Comparison of ENCODE assay signal across 10 mouse cellular contexts in genomic region chr14:22168795-22169568, GRCm38 (mm10).
A peak's percentile ranks its signal among the peaks of the same experiment; 100 is the strongest.
DNase-seq lines count a peak whose midpoint lies in the region; ATAC-seq and TF ChIP-seq lines count a peak whose summit lies in the region.
"Had no signal": no experiment of that assay in that cellular context is flagged by ENCODE, and none has a peak within 500 bp of the region (broad histone marks: within the 10 kb centered on the region; RNA-seq: fewer than 3 reads in every experiment).

No protein-coding gene starts in this region.

- ATAC-seq in forebrain, embryonic 12.5 days (ENCODE audit: low FRiP score), result peak; percentile 44; the same call in 1 of the 2 replicates
- ATAC-seq in forebrain, postnatal 0 days, result no peak
- no peak for ATAC-seq in liver, embryonic 11.5 days (replicated peaks; ENCODE audit: low FRiP score)

- peaks cover 53% of the 10 kb centered on the region for H3K27me3 ChIP-seq in forebrain, embryonic 12.5 days
- H3K27me3 ChIP-seq in forebrain, postnatal 0 days (ENCODE audit: insufficient read depth, low read length), result peaks cover 10% of the 10 kb centered on the region
- peaks cover 11% of the 10 kb centered on the region; the same call in 1 of the 2 replicates for H3K27me3 ChIP-seq in liver, embryonic 11.5 days (replicated peaks; ENCODE audit: control insufficient read depth, insufficient read depth, low read length)
- peaks cover 17% of the 10 kb centered on the region for H3K27me3 ChIP-seq in hindbrain, embryonic 10.5 days (ENCODE audit: insufficient read depth, poor library complexity, severe bottlenecking)
- H3K27me3 ChIP-seq: embryonic facial prominence, embryonic 15.5 days had no signal

- H3K27ac ChIP-seq in forebrain, embryonic 12.5 days, result no peak overlapping the region
- H3K27ac ChIP-seq in forebrain, postnatal 0 days (ENCODE audit: low read depth, low read length), result no peak overlapping the region
- no peak overlapping the region for H3K27ac ChIP-seq in liver, embryonic 11.5 days (ENCODE audit: low read depth, low read length)
- peak overlapping the region; percentile 82 for H3K27ac ChIP-seq in hindbrain, embryonic 10.5 days
- H3K27ac ChIP-seq: embryonic facial prominence, embryonic 15.5 days had no signal

- no peak for DNase-seq in forebrain, postnatal 0 days
- DNase-seq in liver, embryonic 11.5 days (ENCODE audit: low spot score), result no peak
- DNase-seq in liver, result no peak
- DNase-seq in hindbrain, embryonic 10.5 days (ENCODE audit: low spot score), result peak; percentile 60
- DNase-seq in neural tube, embryonic 10.5 days (ENCODE audit: extremely low spot score, low spot score), result peak; percentile 77
- no peak for DNase-seq in gastrocnemius, postnatal 36 days
- DNase-seq in kidney, adult 9 months, result no peak
- DNase-seq: cerebellum, adult 9-11 months had no signal

- peaks cover 8% of the 10 kb centered on the region for H3K4me1 ChIP-seq in forebrain, embryonic 12.5 days
- H3K4me1 ChIP-seq in forebrain, postnatal 0 days (ENCODE audit: insufficient read depth), result no peaks in the 10 kb centered on the region
- H3K4me1 ChIP-seq in liver, embryonic 11.5 days (replicated peaks; ENCODE audit: control insufficient read depth, insufficient read depth, low read length), result peaks cover 4% of the 10 kb centered on the region; the same call in 1 of the 2 replicates
- H3K4me1 ChIP-seq in hindbrain, embryonic 10.5 days (replicated peaks), result peaks cover 26% of the 10 kb centered on the region

- intact Hi-C loops in gastrocnemius, postnatal 36 days (cut with DNase I), result no loop called here

- H3K4me3 ChIP-seq in forebrain, embryonic 12.5 days (replicated peaks), result no peak overlapping the region
- H3K4me3 ChIP-seq in forebrain, postnatal 0 days (ENCODE audit: low read depth, low read length), result no peak overlapping the region
- no peak overlapping the region for H3K4me3 ChIP-seq in liver, embryonic 11.5 days (ENCODE audit: low read depth, low read length)
- peak overlapping the region; percentile 32 for H3K4me3 ChIP-seq in hindbrain, embryonic 10.5 days
- H3K4me3 ChIP-seq: embryonic facial prominence, embryonic 15.5 days had no signal

- H3K4me2 ChIP-seq in forebrain, embryonic 12.5 days, result no peak overlapping the region
- no peak overlapping the region for H3K4me2 ChIP-seq in forebrain, postnatal 0 days (ENCODE audit: low read depth)
- peak overlapping the region; percentile 31; the same call in 1 of the 2 replicates for H3K4me2 ChIP-seq in liver, embryonic 11.5 days
- H3K4me2 ChIP-seq: embryonic facial prominence, embryonic 15.5 days had no signal

- no peaks in the 10 kb centered on the region for H3K9me3 ChIP-seq in forebrain, embryonic 12.5 days
- no peaks in the 10 kb centered on the region for H3K9me3 ChIP-seq in forebrain, postnatal 0 days (ENCODE audit: low read length)
- no peaks in the 10 kb centered on the region for H3K9me3 ChIP-seq in liver, embryonic 11.5 days (ENCODE audit: control insufficient read depth, low read length)
- no peaks in the 10 kb centered on the region for H3K9me3 ChIP-seq in hindbrain, embryonic 10.5 days
- H3K9me3 ChIP-seq: embryonic facial prominence, embryonic 15.5 days had no signal

- no peak for TF ChIP-seq CTCF in forebrain, postnatal 0 days (IDR thresholded peaks at IDR 0.05; ENCODE audit: low read depth)

- 53% methylated on average over 14 of the region's 14 CpGs for WGBS in forebrain, embryonic 12.5 days
- WGBS in forebrain, postnatal 0 days, result 57% methylated on average over 14 of the region's 14 CpGs
- 41% methylated on average over 14 of the region's 14 CpGs for WGBS in liver, embryonic 11.5 days
- 41% methylated on average over 14 of the region's 14 CpGs for WGBS in hindbrain, embryonic 10.5 days

- H3K9ac ChIP-seq in forebrain, embryonic 12.5 days, result no peak overlapping the region
- H3K9ac ChIP-seq in forebrain, postnatal 0 days, result no peak overlapping the region
- no peak overlapping the region for H3K9ac ChIP-seq in liver, embryonic 11.5 days (ENCODE audit: low read depth, low read length)
- H3K9ac ChIP-seq: embryonic facial prominence, embryonic 15.5 days had no signal

- no peaks in the 10 kb centered on the region for H3K36me3 ChIP-seq in forebrain, embryonic 12.5 days (replicated peaks)
- no peaks in the 10 kb centered on the region for H3K36me3 ChIP-seq in forebrain, postnatal 0 days (ENCODE audit: insufficient read depth)
- H3K36me3 ChIP-seq in liver, embryonic 11.5 days (ENCODE audit: control insufficient read depth, insufficient read depth, low read length), result no peaks in the 10 kb centered on the region
- H3K36me3 ChIP-seq in hindbrain, embryonic 10.5 days, result no peaks in the 10 kb centered on the region
- H3K36me3 ChIP-seq: embryonic facial prominence, embryonic 15.5 days had no signal

Comparison
In these comparisons a context has a peak if more than half of its experiments do, and no peak if none do; other contexts are left out.
1. DNase-seq: peak in hindbrain, embryonic 10.5 days (single experiment) and neural tube, embryonic 10.5 days (single experiment); none in forebrain, postnatal 0 days (single experiment), liver, embryonic 11.5 days (single experiment), liver (single experiment), gastrocnemius, postnatal 36 days (0 of 2) and kidney, adult 9 months (single experiment).